Mouse (Mus musculus): ENCODE measurements around the gene Snrpb2.

DNA sequence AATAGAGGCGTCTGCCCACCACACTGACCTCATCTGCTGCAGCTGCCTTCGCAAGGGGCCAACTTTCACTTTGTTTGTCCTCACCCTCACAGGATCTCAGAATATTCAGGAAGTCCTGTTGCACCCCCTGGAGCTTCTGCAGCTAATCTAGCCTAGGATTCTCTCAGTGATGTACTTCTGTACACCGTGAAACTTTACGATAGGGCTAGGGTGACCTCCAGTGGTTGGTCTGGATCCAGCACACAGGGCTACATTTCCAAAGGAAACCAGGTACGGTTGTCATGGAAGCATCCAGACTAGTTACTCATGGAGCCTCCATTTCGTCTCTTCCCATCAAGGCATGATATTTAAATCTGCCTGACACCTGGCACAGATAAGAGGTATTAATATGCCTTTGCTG lies 30.9 kb downstream of the Snrpb2 start:
- TF ChIP-seq TCF12 (IDR thresholded peaks at IDR 0.05; ENCODE audit: low read depth, low read length), result no peak
- TF ChIP-seq CTCF (conservative IDR thresholded peaks at IDR 0.05 in 1 of 2, IDR thresholded peaks at IDR 0.05 in 1 of 2; ENCODE audit: low read depth in 2 of 2, low read length in 2 of 2), result peak; percentile 32 to 84; a peak in 3 of 4 replicates
- TF ChIP-seq UBTF (IDR thresholded peaks at IDR 0.05; ENCODE audit: low read depth, low read length), result no peak
